Mouse (Mus musculus): Measurements from ENCODE around the gene Tmem208. TPM values are rescaled to one million over a fixed set of nuclear protein-coding genes. Genes with fewer than 3 reads are reported as not detected.
A peak's percentile ranks its signal among the peaks of the same experiment; 100 is the strongest.

The Tmem208 gene
- polyA plus RNA-seq, 1 experiment from 2014 or later = 128 TPM

DNA sequence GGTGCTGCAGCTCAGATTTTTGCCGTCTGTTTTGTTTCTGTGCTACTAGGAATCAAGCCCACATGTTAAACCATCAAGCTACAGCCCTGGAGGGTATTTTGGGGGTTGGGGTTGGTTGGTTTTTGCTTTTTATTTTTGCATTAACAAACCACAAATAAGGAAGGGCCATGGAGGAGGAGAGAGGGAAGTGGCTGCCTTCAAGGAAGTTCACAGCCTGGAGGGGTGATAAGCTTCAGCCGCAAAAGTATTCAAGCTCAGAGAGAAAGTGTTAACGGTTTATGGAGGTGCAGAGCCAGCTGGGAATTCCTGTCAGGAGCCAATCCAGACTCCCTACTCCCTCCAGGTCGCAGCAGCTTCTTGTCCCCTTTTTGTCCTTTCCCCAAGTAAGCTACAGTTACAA lies 12.8 kb downstream of the Tmem208 start:
- 36% methylated on average over 4 of the region's 4 CpGs for WGBS
- no peak for ATAC-seq
- no peak overlapping the region for H3K4me2 ChIP-seq (replicated peaks)
- no peaks in the 10 kb centered on the region for H3K27me3 ChIP-seq (replicated peaks)
- H3K9ac ChIP-seq = no peak overlapping the region
- no peak overlapping the region for H3K4me3 ChIP-seq (replicated peaks)
- no peak overlapping the region for H3K27ac ChIP-seq
- H3K4me1 ChIP-seq (replicated peaks) = peaks cover 20% of the 10 kb centered on the region
- no peaks in the 10 kb centered on the region for H3K9me3 ChIP-seq
- peaks cover 23% of the 10 kb centered on the region for H3K36me3 ChIP-seq

DNA sequence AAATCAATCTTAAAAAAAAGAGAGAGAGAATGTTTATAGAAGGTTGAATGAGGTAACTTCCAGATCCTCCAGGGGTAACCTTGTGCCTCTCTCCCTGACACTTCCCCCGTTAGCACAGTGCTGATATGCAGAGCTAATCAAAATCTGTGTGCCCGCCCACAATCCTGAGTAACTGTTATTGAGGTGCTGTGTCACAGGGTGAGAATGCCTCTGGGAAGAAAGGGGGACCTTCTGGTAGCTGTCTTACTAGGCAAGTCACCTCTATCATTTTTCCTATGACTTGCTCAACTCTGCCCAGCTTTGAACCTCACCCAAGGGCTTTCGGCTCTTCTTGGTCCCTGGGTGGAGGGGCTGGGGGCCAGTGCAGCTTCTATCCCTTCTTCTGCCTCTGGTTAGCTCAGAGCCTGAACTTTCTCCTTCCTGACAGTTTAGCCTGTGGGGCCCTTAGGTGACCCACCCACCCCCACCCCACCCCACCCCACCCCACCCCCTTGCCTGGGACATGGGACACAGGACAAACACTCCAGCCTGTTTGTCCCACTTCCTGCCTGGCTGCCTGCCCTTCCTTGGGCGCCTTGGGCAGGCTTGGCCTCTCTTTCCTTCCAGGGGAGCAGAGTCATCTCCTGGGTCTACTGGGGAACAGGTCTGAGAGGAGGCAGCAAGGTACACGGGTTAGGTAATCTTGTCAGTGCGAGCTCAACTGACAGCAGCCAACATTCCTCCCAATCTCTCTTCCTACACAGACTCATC lies 13.9 kb downstream of the Tmem208 start:
- Histone ChIP-seq H3K9me3 (no peaks in the 10 kb centered on the region), H3K4me1 (replicated peaks) (peaks cover 29% of the 10 kb centered on the region), H3K36me3 (peaks cover 14% of the 10 kb centered on the region; the same call in 1 of the 2 replicates), H3K4me2 (replicated peaks) (no peak overlapping the region), H3K27me3 (replicated peaks) (no peaks in the 10 kb centered on the region), H3K4me3 (replicated peaks) (no peak overlapping the region), H3K9ac (no peak overlapping the region), H3K27ac (0 out of 2 replicates have a peak overlapping the region, but pooled peaks have one; percentile 54)
- 57% methylated on average over 6 of the region's 6 CpGs for WGBS
- peak; percentile 50 for ATAC-seq

DNA sequence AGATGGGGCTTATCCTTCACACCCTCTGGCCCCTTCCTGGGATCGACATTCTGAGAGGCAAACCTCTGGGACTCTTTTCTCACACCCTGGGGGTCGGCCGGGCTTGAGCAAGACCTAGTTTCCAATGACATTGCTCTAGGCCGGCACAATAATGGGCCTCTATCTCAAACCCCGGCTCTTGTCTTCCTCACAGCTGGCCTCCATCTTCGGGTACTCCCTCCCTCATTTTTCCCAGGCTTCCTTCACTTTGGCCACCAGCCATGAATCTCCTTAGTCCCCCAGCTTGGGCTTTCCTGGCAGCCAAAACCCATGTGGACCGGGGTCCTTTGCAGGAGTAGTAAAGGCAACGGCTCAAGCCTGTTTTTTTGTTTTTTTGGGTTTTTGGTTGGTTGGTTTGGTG lies 15.2 kb downstream of the Tmem208 start:
- Histone ChIP-seq H3K4me1 (replicated peaks) (peaks cover 42% of the 10 kb centered on the region), H3K27me3 (replicated peaks) (no peaks in the 10 kb centered on the region), H3K9me3 (no peaks in the 10 kb centered on the region), H3K36me3 (peaks cover 5% of the 10 kb centered on the region; the same call in 1 of the 2 replicates), H3K27ac (peak overlapping the region; percentile 54), H3K4me3 (replicated peaks) (no peak overlapping the region), H3K9ac (no peak overlapping the region), H3K4me2 (replicated peaks) (peak overlapping the region; percentile 5; the same call in 1 of the 2 replicates)
- no peak for ATAC-seq
- 43% methylated on average over 8 of the region's 8 CpGs for WGBS

DNA sequence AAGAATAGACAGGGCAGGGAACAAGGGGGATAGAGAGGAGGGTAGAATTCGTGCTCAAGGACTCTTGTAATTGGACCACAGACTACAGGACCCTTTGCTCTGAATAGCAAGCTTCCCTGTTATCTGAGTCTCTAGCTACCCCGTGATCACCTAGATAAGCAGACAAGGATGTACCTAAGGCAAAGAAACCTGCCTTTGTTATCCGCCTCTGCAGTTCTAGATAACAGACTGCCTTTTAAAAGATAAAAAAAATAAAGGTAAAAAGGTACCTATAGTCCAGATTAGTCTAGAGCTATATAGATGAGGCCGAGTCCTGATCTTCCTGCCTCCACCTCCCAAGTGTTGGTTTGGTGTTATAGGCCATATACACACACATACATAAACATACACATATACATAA lies 16.6 kb downstream of the Tmem208 start:
- Histone ChIP-seq H3K4me3 (replicated peaks) (no peak overlapping the region), H3K36me3 (no peaks in the 10 kb centered on the region), H3K9ac (no peak overlapping the region), H3K4me2 (replicated peaks) (no peak overlapping the region), H3K27ac (no peak overlapping the region), H3K27me3 (replicated peaks) (no peaks in the 10 kb centered on the region), H3K4me1 (replicated peaks) (peaks cover 50% of the 10 kb centered on the region), H3K9me3 (no peaks in the 10 kb centered on the region)
- 58% methylated on average over 4 of the region's 4 CpGs for WGBS
- ATAC-seq = no peak

DNA sequence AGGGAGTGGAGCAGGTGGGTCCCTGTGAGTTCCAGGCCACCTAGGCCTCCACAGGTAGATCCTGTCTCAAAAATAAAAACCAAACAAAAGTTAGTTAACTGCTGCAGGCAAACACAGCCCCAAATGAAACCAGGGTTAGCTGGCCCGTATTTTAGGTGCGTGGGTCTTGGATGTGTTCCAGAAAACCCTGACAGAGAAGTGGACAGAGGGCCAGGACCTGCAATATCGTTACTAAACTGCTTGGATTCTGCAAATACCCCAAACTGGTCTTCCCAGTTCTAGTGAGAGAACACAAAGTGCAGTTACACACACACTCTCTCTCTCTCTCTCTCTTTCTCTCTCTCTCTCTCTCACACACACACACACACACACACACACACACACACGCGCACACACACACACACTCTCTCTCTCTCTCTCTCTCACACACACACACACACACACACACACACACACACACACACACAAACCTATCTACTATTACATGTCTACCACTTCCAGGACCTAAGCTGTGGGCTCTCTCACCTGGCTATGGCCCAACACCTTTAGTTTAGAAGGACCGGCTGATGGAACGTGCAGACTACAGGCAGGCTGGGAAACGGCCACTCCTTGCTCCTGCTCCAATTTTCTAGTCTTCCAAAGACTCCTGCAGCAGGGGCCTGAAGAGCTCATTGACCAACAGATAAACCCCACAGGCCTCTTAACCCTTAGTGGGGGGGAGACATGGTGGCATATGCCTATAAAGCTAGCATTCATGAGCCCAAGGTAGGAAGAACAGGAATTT lies 17.8 kb downstream of the Tmem208 start:
- no peak overlapping the region for H3K4me2 ChIP-seq (replicated peaks)
- H3K27me3 ChIP-seq (replicated peaks) = 0 out of 2 replicates have a peak, but pooled peaks cover 6% of the 10 kb centered on the region
- peaks cover 50% of the 10 kb centered on the region for H3K4me1 ChIP-seq (replicated peaks)
- no peak overlapping the region; the same call in 1 of the 2 replicates for H3K27ac ChIP-seq
- H3K9ac ChIP-seq = no peak overlapping the region
- H3K4me3 ChIP-seq (replicated peaks) = no peak overlapping the region
- 47% methylated on average over 8 of the region's 8 CpGs for WGBS
- no peaks in the 10 kb centered on the region for H3K9me3 ChIP-seq
- ATAC-seq = no peak
- no peaks in the 10 kb centered on the region for H3K36me3 ChIP-seq

DNA sequence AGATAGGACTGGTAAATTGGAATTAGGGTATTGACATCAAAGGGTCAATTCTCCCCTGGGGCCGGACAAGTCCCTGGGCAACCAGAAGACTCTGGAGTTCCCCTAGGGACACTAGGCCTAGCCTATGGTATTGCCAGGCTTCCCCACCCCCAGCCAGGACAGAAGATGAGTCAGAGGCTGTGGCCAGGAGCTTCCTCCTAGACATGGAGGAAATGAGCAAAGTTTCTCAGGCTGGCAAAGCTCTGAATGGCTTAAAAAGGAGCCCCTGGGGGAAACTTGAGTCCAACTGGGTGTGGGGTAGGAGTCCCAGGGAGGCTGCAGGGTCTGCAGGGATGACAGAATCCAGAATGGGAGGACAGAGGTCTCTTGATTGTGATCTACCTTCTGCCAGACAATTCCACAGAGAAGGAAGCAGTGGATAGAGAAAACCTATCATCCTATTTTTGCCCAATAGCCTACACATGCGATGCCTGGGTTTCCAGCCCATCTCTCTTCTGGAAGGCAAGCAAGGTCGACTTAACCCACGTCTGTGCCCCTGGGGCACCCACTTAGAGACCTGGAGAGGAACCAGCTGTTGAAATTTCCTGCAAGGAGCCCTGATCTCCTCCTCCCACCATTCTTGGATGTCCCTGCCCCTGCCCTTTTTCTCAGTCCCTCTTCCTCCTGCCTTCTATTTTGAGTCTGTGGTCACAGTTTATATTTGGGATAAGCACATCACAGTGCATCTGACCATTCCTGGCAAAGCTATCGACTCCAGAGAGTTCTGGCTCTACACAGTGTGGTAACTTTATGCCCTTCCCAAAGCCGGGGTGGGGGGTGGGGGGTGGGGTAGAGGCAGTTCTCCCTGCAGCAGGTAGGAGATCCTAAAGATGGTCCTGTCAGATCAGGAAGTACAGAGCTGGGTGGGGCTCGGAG lies 19.2 kb downstream of the Tmem208 start:
- peak overlapping the region; percentile 98 for H3K4me2 ChIP-seq (replicated peaks)
- H3K4me1 ChIP-seq (replicated peaks) = peaks cover 53% of the 10 kb centered on the region
- H3K27ac ChIP-seq = peak overlapping the region; percentile 40; the same call in 1 of the 2 replicates
- no peaks in the 10 kb centered on the region for H3K36me3 ChIP-seq
- no peak overlapping the region for H3K4me3 ChIP-seq (replicated peaks)
- no peaks in the 10 kb centered on the region for H3K9me3 ChIP-seq
- no peak for ATAC-seq
- WGBS = 44% methylated on average over 7 of the region's 7 CpGs
- 0 out of 2 replicates have a peak overlapping the region, but pooled peaks have one; percentile 8 for H3K9ac ChIP-seq
- peaks cover 9% of the 10 kb centered on the region; the same call in 1 of the 2 replicates for H3K27me3 ChIP-seq (replicated peaks)

DNA sequence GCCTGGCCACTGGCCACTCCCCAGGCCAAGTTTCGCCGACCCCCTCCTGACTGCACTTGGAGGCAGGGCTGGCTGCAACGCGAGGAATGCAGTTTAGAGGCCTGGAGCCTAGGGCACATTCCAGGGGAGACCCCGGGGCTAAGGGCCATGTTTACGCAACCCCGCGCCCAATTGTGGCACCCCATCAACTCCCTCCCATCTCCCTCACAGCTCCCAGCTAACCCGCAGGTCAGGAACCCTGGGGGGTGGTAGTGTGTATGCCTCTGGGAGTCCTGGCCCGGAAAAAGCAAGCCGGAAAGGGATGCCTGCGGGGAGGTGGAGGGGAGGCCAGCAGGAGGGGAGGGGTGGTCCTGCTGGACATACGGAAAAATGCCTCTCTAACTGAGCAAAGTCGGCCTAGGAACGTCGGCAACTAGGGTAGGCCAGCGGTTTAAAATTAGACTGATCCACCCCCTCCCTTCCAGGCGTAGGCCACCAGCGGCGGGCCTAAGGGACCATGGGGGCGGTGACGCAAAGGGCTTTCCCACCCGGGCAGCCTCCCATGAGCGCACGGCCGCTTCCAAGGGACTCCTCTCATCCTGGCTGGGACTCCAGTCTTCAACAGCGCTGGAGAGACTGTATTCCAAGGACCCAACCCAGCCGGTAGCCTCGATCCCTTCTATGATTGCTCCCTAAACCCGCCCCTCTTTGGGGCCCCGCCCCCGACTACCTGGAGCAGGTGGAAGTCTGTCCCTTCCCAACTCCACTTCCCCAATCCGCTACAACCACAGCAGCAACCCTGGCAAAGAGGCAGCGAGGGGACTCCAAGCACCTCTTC lies 20.7 kb downstream of the Tmem208 start:
- H3K27me3 ChIP-seq (replicated peaks) = peaks cover 10% of the 10 kb centered on the region; the same call in 1 of the 2 replicates
- H3K36me3 ChIP-seq = no peaks in the 10 kb centered on the region
- H3K4me3 ChIP-seq (replicated peaks) = peak overlapping the region; percentile 74
- peaks cover 40% of the 10 kb centered on the region for H3K4me1 ChIP-seq (replicated peaks)
- H3K9me3 ChIP-seq = no peaks in the 10 kb centered on the region
- peak overlapping the region; percentile 92 for H3K27ac ChIP-seq
- peak overlapping the region; percentile 66 for H3K9ac ChIP-seq
- WGBS = 1% methylated on average over 34 of the region's 34 CpGs
- peak; percentile 65 for ATAC-seq
- H3K4me2 ChIP-seq (replicated peaks) = peak overlapping the region; percentile 98

DNA sequence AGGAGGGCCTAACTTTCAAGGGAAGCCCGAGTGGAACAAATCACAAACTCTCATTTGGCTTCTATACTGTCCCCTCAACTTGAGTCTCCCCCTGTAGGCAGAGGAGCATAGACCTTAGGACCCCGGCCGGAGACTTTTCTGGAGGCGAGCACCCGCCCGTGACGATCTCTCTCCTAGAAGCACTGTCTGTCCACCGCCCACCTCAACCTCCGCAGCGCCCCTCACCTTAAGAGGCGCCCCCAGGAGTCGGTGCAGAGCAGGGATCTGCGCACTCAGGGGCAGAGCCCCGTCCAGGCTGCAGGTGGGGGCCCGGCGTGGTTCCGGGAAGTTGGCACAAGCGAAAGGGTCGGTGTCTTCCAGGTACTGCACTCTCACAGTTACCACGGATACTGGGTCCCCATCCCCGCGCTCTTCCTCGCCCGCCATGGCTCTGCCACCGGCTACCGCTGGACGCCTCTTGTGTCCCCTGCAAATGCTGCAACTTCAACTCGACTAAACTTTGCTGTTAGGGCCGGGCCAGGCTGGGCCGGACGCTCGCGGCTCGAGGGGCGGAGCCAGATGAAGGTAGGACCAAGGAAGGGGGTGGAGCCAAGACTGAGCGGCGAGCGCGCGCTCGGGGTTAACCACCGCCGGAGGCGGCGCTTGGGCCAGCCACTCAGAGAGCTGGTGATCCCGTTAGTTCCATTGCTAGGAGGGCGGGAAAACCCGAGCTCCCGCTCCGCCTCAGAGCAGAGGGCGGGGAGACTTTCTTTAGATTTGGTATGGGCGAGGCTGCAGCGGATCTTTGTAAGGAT lies 21.5 kb downstream of the Tmem208 start, which contains the start of gene Fhod1:
TSS of gene Fhod1 (minus strand) at position 526 of the 794 bp plus-strand sequence.
- ATAC-seq = peak; percentile 92
- H3K36me3 ChIP-seq = no peaks in the 10 kb centered on the region
- H3K4me3 ChIP-seq (replicated peaks) = peak within 1 kb of the TSS; percentile 74
- peak within 1 kb of the TSS; percentile 66 for H3K9ac ChIP-seq
- WGBS = under 1% methylated on average over 53 of the region's 53 CpGs
- no peaks in the 10 kb centered on the region for H3K9me3 ChIP-seq
- peaks cover 40% of the 10 kb centered on the region for H3K4me1 ChIP-seq (replicated peaks)
- peak within 1 kb of the TSS; percentile 98 for H3K4me2 ChIP-seq (replicated peaks)
- peak within 1 kb of the TSS; percentile 92 for H3K27ac ChIP-seq
- peaks cover 10% of the 10 kb centered on the region; the same call in 1 of the 2 replicates for H3K27me3 ChIP-seq (replicated peaks)

DNA sequence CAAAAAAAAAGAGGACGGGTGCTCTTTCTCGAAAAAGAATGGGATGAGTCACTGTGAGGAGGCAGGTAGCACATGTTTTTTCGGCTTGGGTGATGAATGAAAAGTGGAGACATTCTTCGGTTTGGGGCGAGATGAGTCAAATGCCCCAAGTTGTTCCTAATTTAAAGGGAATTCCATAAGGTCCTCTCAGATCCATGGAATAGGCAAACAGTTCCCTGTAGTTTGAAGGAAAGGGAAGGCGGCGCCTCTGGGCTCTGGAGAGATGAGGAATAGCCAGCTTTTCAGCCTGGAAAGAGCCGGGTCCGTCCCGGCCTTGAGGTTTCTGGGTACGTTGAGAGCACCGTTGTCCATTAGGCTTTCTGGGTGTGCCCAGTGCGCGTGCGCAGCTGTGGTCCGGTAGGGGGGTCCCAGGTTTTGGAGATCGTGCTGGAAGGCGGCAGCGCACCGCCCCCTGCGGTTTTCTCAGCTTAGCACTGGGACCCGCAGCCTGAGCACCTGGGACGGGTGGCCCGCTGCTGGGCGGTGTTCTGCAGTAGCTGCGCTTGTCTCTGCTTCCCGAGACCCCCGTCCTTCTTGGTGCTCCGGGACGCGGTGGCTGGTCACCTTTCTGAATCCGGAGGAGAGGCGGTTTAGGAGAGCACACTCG lies 22.4 kb downstream of the Tmem208 start, which contains the start of gene Slc9a5:
TSS of gene Slc9a5 (plus strand) at position 394 of the 646 bp plus-strand sequence.
- Histone ChIP-seq H3K4me2 (replicated peaks) (peak within 1 kb of the TSS; percentile 98), H3K36me3 (no peaks in the 10 kb centered on the region), H3K4me3 (replicated peaks) (peak within 1 kb of the TSS; percentile 74), H3K27ac (peak within 1 kb of the TSS; percentile 92), H3K27me3 (replicated peaks) (peaks cover 10% of the 10 kb centered on the region; the same call in 1 of the 2 replicates), H3K9me3 (no peaks in the 10 kb centered on the region), H3K9ac (peak within 1 kb of the TSS; percentile 66), H3K4me1 (replicated peaks) (peaks cover 40% of the 10 kb centered on the region)
- WGBS = under 1% methylated on average over 34 of the region's 34 CpGs
- ATAC-seq = peak; percentile 11; the same call in 1 of the 2 replicates

Data from intestine, embryonic 15.5 days (tissue).